Mouse (Mus musculus): ENCODE data around the gene Olfr514. TPM values are rescaled to one million over a fixed set of nuclear protein-coding genes. Genes with fewer than 3 reads are reported as not detected.
"Not testable (repeated sequence)": the region's sequence is repeated elsewhere in the genome, so short reads cannot be mapped to it uniquely, and the experiment has no call there.

Gene Olfr514
- polyA plus RNA-seq (2012; rRNA removed), result not detected in 2 replicates

DNA sequence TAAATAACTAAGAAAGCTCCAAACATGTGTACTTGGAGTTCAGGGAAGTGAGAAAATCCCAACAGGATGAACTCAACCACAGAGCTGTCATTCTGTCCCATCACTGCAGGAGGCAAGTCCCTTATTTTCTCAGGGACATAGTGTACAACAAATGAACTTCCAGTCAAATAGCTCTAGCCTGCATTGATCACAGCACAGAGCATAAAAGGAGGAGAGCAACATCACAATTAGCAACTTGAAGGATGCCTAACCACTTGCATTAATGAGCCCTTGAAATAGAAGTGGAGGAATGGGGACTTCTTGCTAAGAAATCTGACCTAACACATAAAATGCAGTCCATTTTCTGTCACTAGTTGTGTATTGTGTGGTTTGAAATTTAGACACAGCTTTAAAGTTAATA is at the start of gene Olfr514:
TSS of gene Olfr514 (minus strand) at position 101 of the 400 bp plus-strand sequence.
- H3K4me1 ChIP-seq (ENCODE audit: control insufficient read depth, insufficient read depth, low read length), result no peaks in the 10 kb centered on the region
- no peak within 1 kb of the TSS for H3K4me3 ChIP-seq (ENCODE audit: insufficient read depth, low read depth, low read length)
- H3K27me3 ChIP-seq (replicated peaks; ENCODE audit: control insufficient read depth, insufficient read depth, low read length), result no peaks in the 10 kb centered on the region
- TF ChIP-seq POLR2A (IDR thresholded peaks at IDR 0.05; ENCODE audit: low read depth, low read length), result no peak
- TF ChIP-seq CTCF (conservative IDR thresholded peaks at IDR 0.05; ENCODE audit: insufficient read depth, insufficient read length, low read depth, low read length), result no peak
- no peak for DNase-seq
- no peak within 1 kb of the TSS for H3K27ac ChIP-seq (ENCODE audit: insufficient read depth, low read depth, low read length)
- no peaks in the 10 kb centered on the region for H3K36me3 ChIP-seq (ENCODE audit: control insufficient read depth, insufficient read depth, low read length)

DNA sequence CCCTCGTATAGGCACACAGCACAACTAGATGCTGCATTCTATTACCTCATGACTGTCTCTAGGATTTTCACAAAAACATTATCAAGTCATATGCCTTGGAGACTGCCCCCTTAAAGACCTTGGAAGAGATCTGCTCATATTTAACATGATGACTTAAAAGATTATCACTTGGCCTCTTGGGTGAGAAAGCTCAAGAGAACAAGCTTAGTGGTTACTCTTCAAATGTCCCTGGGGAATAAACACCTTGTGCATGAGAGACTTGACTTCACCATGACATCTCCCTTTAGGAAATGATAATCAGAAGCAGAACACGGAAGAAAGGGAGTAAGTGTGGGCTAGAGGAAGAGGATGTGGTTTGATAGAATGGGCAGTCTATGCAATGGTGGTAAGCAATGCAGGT is 46.5 kb upstream of the Olfr514 start, which contains the start of gene Olfr517:
TSS of gene Olfr517 (minus strand) at position 101 of the 400 bp plus-strand sequence.
- Histone ChIP-seq H3K27ac (ENCODE audit: insufficient read depth, low read depth, low read length) (no peak within 1 kb of the TSS), H3K4me1 (ENCODE audit: control insufficient read depth, insufficient read depth, low read length) (no peaks in the 10 kb centered on the region), H3K36me3 (ENCODE audit: control insufficient read depth, insufficient read depth, low read length) (no peaks in the 10 kb centered on the region), H3K4me3 (ENCODE audit: insufficient read depth, low read depth, low read length) (no peak within 1 kb of the TSS), H3K27me3 (replicated peaks; ENCODE audit: control insufficient read depth, insufficient read depth, low read length) (no peaks in the 10 kb centered on the region)
- no peak for DNase-seq
- TF ChIP-seq POLR2A (IDR thresholded peaks at IDR 0.05; ENCODE audit: low read depth, low read length) (no peak), CTCF (conservative IDR thresholded peaks at IDR 0.05; ENCODE audit: insufficient read depth, insufficient read length, low read depth, low read length) (no peak)
- WGBS, result 60% methylated on average over 2 of the region's 2 CpGs

GRCm38 (mm10) chr7:108850429-108850828 is 24.6 kb upstream of the Olfr514 start, which contains the start of gene Olfr516:
TSS of gene Olfr516 (minus strand) at chr7:108850529.
- 84% methylated on average over 2 of the region's 2 CpGs for WGBS
- no peak for DNase-seq

DNA sequence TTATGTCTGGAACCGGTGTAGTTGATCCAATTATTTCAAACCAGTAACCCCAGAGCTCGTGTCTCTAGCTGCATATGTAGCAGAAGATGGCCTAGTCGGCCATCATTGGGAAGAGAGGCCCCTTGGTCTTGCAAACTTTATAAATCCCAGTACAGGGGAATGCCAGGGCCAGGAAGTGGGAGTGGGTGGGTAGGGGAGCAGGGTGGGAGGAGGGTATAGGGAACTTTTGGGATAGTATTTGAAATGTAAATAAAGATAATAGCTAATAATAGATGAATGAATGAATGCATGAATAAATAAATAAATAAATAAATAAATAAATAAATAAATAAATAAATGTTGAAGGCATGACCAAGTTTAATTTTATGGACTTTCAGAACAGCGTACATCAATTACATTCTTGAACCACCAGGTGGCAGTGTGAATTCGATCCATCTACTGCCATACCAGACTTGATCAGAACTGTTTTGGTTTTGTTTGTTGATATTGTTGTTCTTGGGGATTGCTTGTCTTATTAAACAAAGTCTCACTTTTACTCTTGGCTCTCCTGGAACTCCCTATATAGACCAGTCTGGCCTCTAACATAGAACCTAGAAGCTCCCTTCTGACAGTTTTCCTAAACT is 11.1 kb downstream of the Olfr514 start:
- not testable (repeated sequence) for H3K4me3 ChIP-seq (ENCODE audit: insufficient read depth, low read depth, low read length); H3K4me1 ChIP-seq (ENCODE audit: control insufficient read depth, insufficient read depth, low read length); H3K36me3 ChIP-seq (ENCODE audit: control insufficient read depth, insufficient read depth, low read length); H3K27ac ChIP-seq (ENCODE audit: insufficient read depth, low read depth, low read length); H3K27me3 ChIP-seq (replicated peaks; ENCODE audit: control insufficient read depth, insufficient read depth, low read length)
- peak; percentile 24 for DNase-seq
- WGBS, result 44% methylated on average over 5 of the region's 5 CpGs
- TF ChIP-seq CTCF (conservative IDR thresholded peaks at IDR 0.05; ENCODE audit: insufficient read depth, insufficient read length, low read depth, low read length), result 0 out of 2 replicates have a peak, but pooled peaks have one; percentile 23

More at GRCm38 (mm10) chr7:108850429-108850828, 24.6 kb upstream of the Olfr514 start, which contains the start of gene Olfr516:
- no peaks in the 10 kb centered on the region for H3K27me3 ChIP-seq (replicated peaks; ENCODE audit: control insufficient read depth, insufficient read depth, low read length)
- no peak within 1 kb of the TSS for H3K27ac ChIP-seq (ENCODE audit: insufficient read depth, low read depth, low read length)
- TF ChIP-seq CTCF (conservative IDR thresholded peaks at IDR 0.05; ENCODE audit: insufficient read depth, insufficient read length, low read depth, low read length) (no peak), POLR2A (IDR thresholded peaks at IDR 0.05; ENCODE audit: low read depth, low read length) (no peak)
- no peak within 1 kb of the TSS for H3K4me3 ChIP-seq (ENCODE audit: insufficient read depth, low read depth, low read length)
- H3K4me1 ChIP-seq (ENCODE audit: control insufficient read depth, insufficient read depth, low read length), result no peaks in the 10 kb centered on the region
- H3K36me3 ChIP-seq (ENCODE audit: control insufficient read depth, insufficient read depth, low read length), result no peaks in the 10 kb centered on the region

DNA sequence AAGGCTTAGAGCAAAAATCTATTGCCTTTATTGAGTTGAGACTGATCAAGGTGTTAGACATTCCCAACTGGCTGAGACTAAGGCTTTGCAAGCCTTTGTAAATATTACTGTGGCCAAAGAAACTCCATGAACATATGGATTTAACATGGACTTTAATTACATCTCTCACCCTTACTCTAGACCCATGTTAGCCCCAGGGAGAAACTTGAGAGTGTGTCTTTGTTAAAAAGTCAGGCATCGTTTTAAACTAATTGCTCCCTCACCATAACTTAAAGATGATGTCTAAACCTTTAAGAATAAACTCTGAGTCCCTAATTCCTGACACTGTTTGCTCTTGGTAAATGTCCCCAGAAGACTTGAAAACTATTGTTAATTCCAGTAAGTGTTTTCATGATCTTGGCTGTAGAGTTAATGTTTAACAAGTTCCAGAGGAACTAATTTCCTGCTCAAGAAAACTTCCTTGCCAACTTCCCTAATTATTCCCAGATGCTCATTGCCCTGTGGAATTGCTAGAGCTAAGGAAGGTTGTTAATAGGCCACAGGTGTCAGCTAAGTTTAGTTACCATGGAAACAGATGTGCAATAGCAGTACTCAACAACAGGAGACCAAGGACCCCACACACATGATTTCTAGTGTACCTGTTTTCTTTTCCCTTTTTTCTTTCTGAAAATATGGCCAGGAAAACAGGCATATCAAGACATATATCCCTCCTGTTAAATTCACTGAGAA is 28.4 kb downstream of the Olfr514 start:
- no peak for TF ChIP-seq CTCF (conservative IDR thresholded peaks at IDR 0.05; ENCODE audit: insufficient read depth, insufficient read length, low read depth, low read length)
- TF ChIP-seq POLR2A (IDR thresholded peaks at IDR 0.05; ENCODE audit: low read depth, low read length), result no peak
- Histone ChIP-seq H3K4me3 (ENCODE audit: insufficient read depth, low read depth, low read length) (no peak overlapping the region), H3K27ac (ENCODE audit: insufficient read depth, low read depth, low read length) (no peak overlapping the region), H3K36me3 (ENCODE audit: control insufficient read depth, insufficient read depth, low read length) (no peaks in the 10 kb centered on the region), H3K4me1 (ENCODE audit: control insufficient read depth, insufficient read depth, low read length) (no peaks in the 10 kb centered on the region), H3K27me3 (replicated peaks; ENCODE audit: control insufficient read depth, insufficient read depth, low read length) (no peaks in the 10 kb centered on the region)
- DNase-seq, result peak; percentile 9
- WGBS, result 25% methylated on average over 1 of the region's 1 CpGs

Other genes with a start within 250 kb of the Olfr514 start
- not detected in 2 replicates for gene Olfr506, start 215.2 kb downstream of the Olfr514 start, polyA plus RNA-seq (2012; rRNA removed)
- gene Olfr507, start 204.2 kb downstream of the Olfr514 start, polyA plus RNA-seq (2012; rRNA removed), result not detected in 2 replicates
- gene Olfr508, start 196.0 kb downstream of the Olfr514 start, polyA plus RNA-seq (2012; rRNA removed), result not detected in 2 replicates
- not detected in 2 replicates for gene Olfr509, start 174.1 kb downstream of the Olfr514 start, polyA plus RNA-seq (2012; rRNA removed)
- gene Olfr510, start 159.6 kb downstream of the Olfr514 start, polyA plus RNA-seq (2012; rRNA removed), result not detected in 2 replicates
- not detected in 2 replicates for gene Olfr512, start 112.7 kb downstream of the Olfr514 start, polyA plus RNA-seq (2012; rRNA removed)
- gene Olfr513, start 75.0 kb downstream of the Olfr514 start, polyA plus RNA-seq (2012; rRNA removed), result not detected in 2 replicates
- not detected in 2 replicates for gene Olfr516, start 24.5 kb upstream of the Olfr514 start, polyA plus RNA-seq (2012; rRNA removed)
- gene Olfr517, start 46.4 kb upstream of the Olfr514 start, polyA plus RNA-seq (2012; rRNA removed), result not detected in 2 replicates
- not detected in 2 replicates for gene Olfr518, start 59.0 kb upstream of the Olfr514 start, polyA plus RNA-seq (2012; rRNA removed)
- not detected in 2 replicates for gene Olfr519, start 68.4 kb upstream of the Olfr514 start, polyA plus RNA-seq (2012; rRNA removed)
- 0.03 TPM in 2 replicates for gene Nlrp10, start 104.2 kb upstream of the Olfr514 start, polyA plus RNA-seq (2012; rRNA removed)
- gene Eif3f, start 108.4 kb upstream of the Olfr514 start, polyA plus RNA-seq (2012; rRNA removed), result 83.2 and 101 TPM in 2 replicates
- 0.31 and 0.52 TPM in 2 replicates for gene Tub, start 124.3 kb upstream of the Olfr514 start, polyA plus RNA-seq (2012; rRNA removed)